Mouse (Mus musculus) MEL (cell line): ENCODE results near the gene Glrx3. TPM values are rescaled to one million over a fixed set of nuclear protein-coding genes. Genes with fewer than 3 reads are reported as not detected.
A peak's percentile ranks its signal among the peaks of the same experiment; 100 is the strongest.

Source experiments
- DNase-seq: peaks from one replicate; pipeline ENCODE4 v3.0.0; 2011; ENCODE audit warnings: low read depth, low spot score
- H3K27ac ChIP-seq: 2 replicates; pipeline ENCODE4 v1.5.1; 2012; ENCODE audit warnings: low read depth, mild to moderate bottlenecking, control low read depth, low read length, moderate library complexity; ENCODE audit not compliant: control insufficient read depth
- H3K27me3 ChIP-seq, 2 experiments: fragments of 150-350 bp in 1 of 2; sonication (generic) in 1 of 2; 2 replicates each; pipeline ENCODE4 v1.6.1; 2012; ENCODE audit warnings: low read length in 2 of 2, mild to moderate bottlenecking in 2 of 2, improper control_type of control experiment in 1 of 2, moderate library complexity in 1 of 2; ENCODE audit not compliant: insufficient read depth in 2 of 2, control insufficient read depth in 1 of 2
- H3K36me3 ChIP-seq, 2 experiments: 2 replicates each; pipeline ENCODE4 v1.6.1; 2012 to 2014; ENCODE audit warnings: low read length in 2 of 2, improper control_type of control experiment in 1 of 2, inconsistent platforms in 1 of 2, mild to moderate bottlenecking in 1 of 2; ENCODE audit not compliant: insufficient read depth in 2 of 2, control insufficient read depth in 1 of 2
- H3K4me1 ChIP-seq, 2 experiments: fragments of 150-350 bp in 1 of 2; sonication (generic) in 1 of 2; 2 replicates each; pipeline ENCODE4 v1.6.1; 2012; ENCODE audit warnings: low read length in 2 of 2, improper control_type of control experiment in 1 of 2, mild to moderate bottlenecking in 1 of 2; ENCODE audit not compliant: insufficient read depth in 2 of 2, control insufficient read depth in 1 of 2
- H3K4me3 ChIP-seq, 2 experiments: fragments of 150-350 bp in 1 of 2; sonication (generic) in 1 of 2; 2 replicates each; pipeline ENCODE4 v1.5.1; 2012; ENCODE audit warnings: low read depth in 2 of 2, low read length in 2 of 2, mild to moderate bottlenecking in 2 of 2, moderate library complexity in 2 of 2, control low read depth in 1 of 2, improper control_type of control experiment in 1 of 2; ENCODE audit not compliant: control insufficient read depth in 1 of 2, insufficient read depth in 1 of 2
- H3K79me2 ChIP-seq: 2 replicates; pipeline ENCODE4 v1.6.1; 2012; ENCODE audit warnings: mild to moderate bottlenecking, low read length, moderate library complexity; ENCODE audit not compliant: control insufficient read depth, poor library complexity, insufficient read depth
- H3K9ac ChIP-seq: 2 replicates; pipeline ENCODE4 v1.6.1; 2012; ENCODE audit warnings: low read depth, mild to moderate bottlenecking, control low read depth, low read length, moderate library complexity; ENCODE audit not compliant: control insufficient read depth, poor library complexity, severe bottlenecking
- H3K9me3 ChIP-seq: fragments of 150-350 bp; sonication (generic); replicated peaks from 2 replicates; pipeline ENCODE4 v1.6.1; 2012; ENCODE audit warnings: mild to moderate bottlenecking, low read length, improper control_type of control experiment, moderate library complexity; ENCODE audit not compliant: insufficient read depth
- BHLHE40 ChIP-seq: IDR thresholded peaks from 2 replicates; pipeline ENCODE4 v1.6.1; 2012; ENCODE audit warnings: low read depth, mild to moderate bottlenecking, inconsistent platforms, low read length, improper control_type of control experiment, borderline replicate concordance
- CHD1 ChIP-seq: IDR thresholded peaks from 2 replicates; pipeline ENCODE4 v1.6.1; 2012; ENCODE audit warnings: low read depth, mild to moderate bottlenecking, inconsistent platforms, low read length, improper control_type of control experiment
- CHD2 ChIP-seq: IDR thresholded peaks from 2 replicates; pipeline ENCODE4 v1.6.1; 2011; ENCODE audit warnings: low read length, improper control_type of control experiment
- CTCF ChIP-seq, 3 experiments: IDR thresholded peaks in 2 of 3; conservative IDR thresholded peaks in 1 of 3; 2 replicates each; pipeline ENCODE4 v1.5.1; 2011 to 2012; ENCODE audit warnings: low read length in 3 of 3, low read depth in 2 of 3, mild to moderate bottlenecking in 2 of 3, improper control_type of control experiment in 1 of 3, inconsistent platforms in 1 of 3, mixed read lengths in 1 of 3, moderate library complexity in 1 of 3; ENCODE audit not compliant: control insufficient read depth in 1 of 3, insufficient read depth in 1 of 3, poor library complexity in 1 of 3, severe bottlenecking in 1 of 3
- ETS1 ChIP-seq: IDR thresholded peaks from 2 replicates; pipeline ENCODE4 v1.6.1; 2012; ENCODE audit warnings: low read depth, mild to moderate bottlenecking, inconsistent platforms, low read length, improper control_type of control experiment, moderate library complexity
- GABPA ChIP-seq: IDR thresholded peaks from 2 replicates; pipeline ENCODE4 v1.6.1; 2012; ENCODE audit warnings: low read depth, mild to moderate bottlenecking, inconsistent platforms, low read length, improper control_type of control experiment, moderate library complexity
- GATA1 ChIP-seq: IDR thresholded peaks from 2 replicates; pipeline ENCODE4 v1.6.1; 2011; ENCODE audit warnings: low read depth, low read length, improper control_type of control experiment
- HCFC1 ChIP-seq: IDR thresholded peaks from 2 replicates; pipeline ENCODE4 v1.6.1; 2012; ENCODE audit warnings: low read depth, mild to moderate bottlenecking, inconsistent platforms, low read length, improper control_type of control experiment, moderate library complexity
- JUND ChIP-seq: IDR thresholded peaks from 2 replicates; pipeline ENCODE4 v1.6.1; 2011; ENCODE audit warnings: low read depth, mild to moderate bottlenecking, improper control_type of control experiment, low read length
- KAT2A ChIP-seq: conservative IDR thresholded peaks from 2 replicates; pipeline ENCODE4 v1.6.1; 2012; ENCODE audit warnings: low read depth, low read length, improper control_type of control experiment, inconsistent platforms
- MAFK ChIP-seq: IDR thresholded peaks from 2 replicates; pipeline ENCODE4 v1.6.1; 2011; ENCODE audit warnings: low read depth, mild to moderate bottlenecking, low read length, improper control_type of control experiment, borderline replicate concordance
- MAZ ChIP-seq: IDR thresholded peaks from 2 replicates; pipeline ENCODE4 v1.6.1; 2012; ENCODE audit warnings: low read depth, mild to moderate bottlenecking, inconsistent platforms, low read length, improper control_type of control experiment
- MEF2A ChIP-seq: IDR thresholded peaks from 2 replicates; pipeline ENCODE4 v1.6.1; 2014; ENCODE audit warnings: low read depth, mild to moderate bottlenecking, inconsistent platforms, low read length, improper control_type of control experiment; ENCODE audit not compliant: poor library complexity, insufficient replicate concordance, severe bottlenecking; ENCODE audit errors: extremely low read depth
- MXI1 ChIP-seq: IDR thresholded peaks from 2 replicates; pipeline ENCODE4 v1.6.1; 2011; ENCODE audit warnings: mild to moderate bottlenecking, low read depth, low read length, improper control_type of control experiment
- MYB ChIP-seq: IDR thresholded peaks from 2 replicates; pipeline ENCODE4 v1.6.1; 2011; ENCODE audit warnings: mild to moderate bottlenecking, low read depth, low read length, improper control_type of control experiment
- MYC ChIP-seq: IDR thresholded peaks from 2 replicates; pipeline ENCODE4 v1.6.1; 2011; ENCODE audit warnings: low read depth, mild to moderate bottlenecking, low read length, improper control_type of control experiment, moderate library complexity
- NRF1 ChIP-seq: IDR thresholded peaks from 2 replicates; pipeline ENCODE4 v1.6.1; 2014; ENCODE audit warnings: low read depth, mild to moderate bottlenecking, inconsistent platforms, low read length, improper control_type of control experiment, moderate library complexity; ENCODE audit not compliant: poor library complexity, insufficient read depth, severe bottlenecking
- POLR2A ChIP-seq, 2 experiments: IDR thresholded peaks; 2 replicates each; pipeline ENCODE4 v1.6.1; 2011 to 2012; ENCODE audit warnings: low read length in 2 of 2, mild to moderate bottlenecking in 2 of 2, control low read depth in 1 of 2, improper control_type of control experiment in 1 of 2, low read depth in 1 of 2, moderate library complexity in 1 of 2; ENCODE audit not compliant: control insufficient read depth in 1 of 2, insufficient read depth in 1 of 2, poor library complexity in 1 of 2
- POLR2AphosphoS2 ChIP-seq: IDR thresholded peaks from 2 replicates; pipeline ENCODE4 v1.6.1; 2011; ENCODE audit warnings: low read length, improper control_type of control experiment
- SIN3A ChIP-seq: IDR thresholded peaks from 2 replicates; pipeline ENCODE4 v1.6.1; 2012; ENCODE audit warnings: low read length, improper control_type of control experiment, inconsistent platforms
- SMC3 ChIP-seq: IDR thresholded peaks from 2 replicates; pipeline ENCODE4 v1.6.1; 2011; ENCODE audit warnings: low read depth, low read length, improper control_type of control experiment
- TAL1 ChIP-seq: IDR thresholded peaks from 2 replicates; pipeline ENCODE4 v1.6.1; 2012; ENCODE audit warnings: mild to moderate bottlenecking, inconsistent platforms, low read length, moderate library complexity, mixed read lengths
- TBP ChIP-seq: IDR thresholded peaks from 2 replicates; pipeline ENCODE4 v1.8.0; 2011; ENCODE audit warnings: low read depth, low read length, improper control_type of control experiment
- UBTF ChIP-seq: IDR thresholded peaks from 2 replicates; pipeline ENCODE4 v1.6.1; 2012; ENCODE audit warnings: low read depth, mild to moderate bottlenecking, inconsistent platforms, low read length, improper control_type of control experiment, moderate library complexity, borderline replicate concordance; ENCODE audit not compliant: insufficient read depth
- USF2 ChIP-seq, 2 experiments: IDR thresholded peaks; 2 replicates each; pipeline ENCODE4 v1.6.1; 2011 to 2012; ENCODE audit warnings: improper control_type of control experiment in 2 of 2, low read length in 2 of 2, borderline replicate concordance in 1 of 2, inconsistent platforms in 1 of 2, low read depth in 1 of 2, mild to moderate bottlenecking in 1 of 2; ENCODE audit not compliant: insufficient read depth in 1 of 2
- ZC3H11A ChIP-seq: IDR thresholded peaks from 2 replicates; pipeline ENCODE4 v1.6.1; 2012; ENCODE audit warnings: low read depth, mild to moderate bottlenecking, inconsistent platforms, low read length, improper control_type of control experiment
- ZMIZ1 ChIP-seq: IDR thresholded peaks from 2 replicates; pipeline ENCODE4 v1.6.1; 2012; ENCODE audit warnings: low read depth, mild to moderate bottlenecking, inconsistent platforms, low read length, improper control_type of control experiment, moderate library complexity
- polyA plus RNA-seq, 2 experiments: library from polyadenylated mRNA; stranded (reverse) in 1 of 2; unstranded in 1 of 2; fragments of >175 nt in 1 of 2; fragments of >200 nt in 1 of 2; gene quantifications; 2 replicates each; pipeline versions ENCODE4 v1.2.1 to v1.2.4; 2012; ENCODE audit warnings: low replicate concordance in 2 of 2, low read depth in 1 of 2; ENCODE audit not compliant: insufficient read length in 2 of 2, insufficient read depth in 1 of 2, missing spikeins in 1 of 2
- total RNA-seq: library from RNA; depleted of rRNA; stranded (reverse); fragments of 300-350 nt; gene quantifications from 2 replicates; pipeline ENCODE4 v1.2.3, GENCODE M21; 2012

Gene Glrx3
- total and polyA plus RNA-seq, 3 experiments, result 175 to 290 (median 279) TPM

DNA sequence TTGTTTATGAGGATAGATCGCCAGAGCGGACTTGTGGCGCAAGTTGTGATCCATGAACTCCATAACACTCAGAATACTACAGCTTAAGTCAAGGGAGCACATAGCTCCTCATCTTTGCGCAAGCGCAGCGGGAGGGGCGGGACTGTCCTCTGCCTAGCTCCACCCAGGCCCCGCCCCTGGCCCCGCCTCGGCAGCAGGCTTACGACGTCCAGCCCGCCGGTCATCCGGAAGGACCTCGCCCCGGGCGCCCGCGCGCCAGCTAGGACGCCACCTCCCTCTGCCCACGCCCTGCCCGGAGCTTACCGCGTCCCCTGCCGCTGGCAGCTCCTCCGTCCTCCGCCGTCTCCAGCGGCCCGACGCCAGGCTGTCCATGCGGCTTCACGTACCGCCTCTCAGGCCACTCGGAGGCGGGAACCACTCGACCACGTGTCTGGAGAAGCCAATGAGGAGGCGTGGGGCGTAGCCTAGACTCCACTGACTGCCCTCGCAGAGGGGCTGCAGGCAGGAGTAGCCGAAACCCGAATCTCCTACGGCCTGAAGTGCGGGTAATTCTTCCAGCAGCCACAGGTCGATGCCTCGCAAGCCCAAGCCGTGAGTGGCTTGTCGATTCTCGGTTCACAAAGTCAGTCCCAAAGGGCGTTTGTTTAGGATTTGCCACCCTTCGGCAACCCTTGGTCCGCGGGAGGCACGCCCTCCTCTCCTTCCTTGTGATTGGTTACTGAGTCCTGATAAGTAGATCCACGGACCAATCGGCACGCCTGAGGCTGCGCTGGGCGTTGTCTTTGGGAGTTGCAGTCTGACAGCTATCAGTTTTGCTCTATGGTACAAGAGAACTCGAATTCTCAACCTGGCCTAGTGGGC lies 26.8 kb upstream of the Glrx3 start, which contains the start of gene 9430038I01Rik (continued):
- 0 out of 2 replicates have a peak, but pooled peaks have one; percentile 33 for TF ChIP-seq TBP
- TF ChIP-seq POLR2A (IDR thresholded peaks at IDR 0.05; ENCODE audit: control insufficient read depth in 1 of 2, insufficient read depth in 1 of 2, low read depth in 1 of 2, low read length in 2 of 2, poor library complexity in 1 of 2), result peak in 1 of 2 experiments; percentile 56; a peak in 2 of 4 replicates
- TF ChIP-seq CHD1, result no peak
- no peak for TF ChIP-seq JUND
- no peak for TF ChIP-seq GABPA
- TF ChIP-seq CTCF (IDR thresholded peaks at IDR 0.05 in 2 of 3, conservative IDR thresholded peaks at IDR 0.05 in 1 of 3; ENCODE audit: control insufficient read depth in 1 of 3, insufficient read depth in 1 of 3, low read depth in 2 of 3, low read length in 3 of 3, poor library complexity in 1 of 3, severe bottlenecking in 1 of 3), result no peak
- no peak for TF ChIP-seq KAT2A
- TF ChIP-seq MAFK, result no peak
- TF ChIP-seq MXI1, result no peak; the same call in 1 of the 2 replicates
- TF ChIP-seq ZMIZ1, result no peak
- peak; percentile 69 for TF ChIP-seq HCFC1
- TF ChIP-seq USF2 (IDR thresholded peaks at IDR 0.05; ENCODE audit: borderline replicate concordance in 1 of 2, insufficient read depth in 1 of 2, low read depth in 1 of 2, low read length in 2 of 2), result peak; percentile 53 to 75; a peak in 3 of 4 replicates
- TF ChIP-seq ZC3H11A, result no peak
- no peak for TF ChIP-seq SMC3
- TF ChIP-seq MAZ, result no peak
- no peak for TF ChIP-seq UBTF
- TF ChIP-seq MYC, result no peak
- no peak for TF ChIP-seq MEF2A
- no peak for TF ChIP-seq TAL1
- peak; percentile 58; the same call in 1 of the 2 replicates for TF ChIP-seq CHD2
- TF ChIP-seq, all 39 proteins: peak for 16

DNA sequence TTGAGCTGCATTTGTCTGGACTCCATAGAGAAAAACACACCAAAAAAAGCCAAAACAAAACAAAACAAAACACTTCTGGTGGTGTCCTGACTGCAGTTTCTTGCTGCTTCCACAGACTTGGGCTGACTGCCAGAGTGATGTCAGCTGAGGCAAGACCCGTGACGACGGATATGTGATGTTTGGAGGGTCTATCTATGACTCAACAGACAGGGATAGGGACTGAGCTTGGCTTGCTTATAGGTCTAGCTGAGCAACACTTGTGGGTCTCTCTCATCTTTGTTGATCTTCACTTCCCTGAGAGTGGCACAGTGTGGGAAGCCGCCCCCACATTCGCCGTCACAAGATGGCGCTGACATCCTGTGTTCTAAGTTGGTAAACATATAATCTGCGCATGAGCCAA lies 22.7 kb upstream of the Glrx3 start:
- Histone ChIP-seq H3K9ac (no peak overlapping the region), H3K79me2 (no peaks in the 10 kb centered on the region; the same call in 1 of the 2 replicates), H3K9me3 (no peaks in the 10 kb centered on the region), H3K27ac (no peak overlapping the region), H3K4me3 (no peak overlapping the region), H3K36me3 (no peaks in the 10 kb centered on the region), H3K27me3 (peaks cover 0 to 1% of the 10 kb centered on the region in 2 experiments; a peak in 2 of 4 replicates), H3K4me1 (no peaks in the 10 kb centered on the region)
- TF ChIP-seq GATA1 (no peak), KAT2A (no peak), MXI1 (no peak), ETS1 (no peak), MYB (no peak), MAFK (no peak), TAL1 (no peak), ZMIZ1 (no peak), POLR2AphosphoS2 (no peak), MEF2A (no peak), NRF1 (no peak), JUND (no peak), SIN3A (no peak), BHLHE40 (no peak)
- DNase-seq, result peak; percentile 20
